Mouse (Mus musculus) liver, adult 2 months (tissue): ENCODE measurements at regions not wholly inside any gene's neighbourhood (a gene's known extent, or its start where the extent isn't known, plus 50 kb on each side); places are given as distances from the start of the nearest gene placed in this dataset.

ENCODE experiments used
- CTCF ChIP-seq: fragments of 200-500 bp; IDR thresholded peaks from 2 replicates; pipeline ENCODE4 v1.5.1; 2011; ENCODE audit warnings: low read depth, low read length, control low read depth
- POLR2A ChIP-seq: fragments of 200-500 bp; IDR thresholded peaks from 2 replicates; pipeline ENCODE4 v1.6.1; 2011; ENCODE audit warnings: low read length, control low read depth; ENCODE audit not compliant: insufficient read depth; ENCODE audit errors: extremely low read depth

GRCm38 (mm10) chr4:10459603-10460002 is 414.7 kb upstream of the 2610301B20Rik start:
- no peak for TF ChIP-seq CTCF
- no peak for TF ChIP-seq POLR2A
